Mouse (Mus musculus): Measurements from ENCODE around the gene Mcm7. TPM values are rescaled to one million over a fixed set of nuclear protein-coding genes. Genes with fewer than 3 reads are reported as not detected.

The Mcm7 gene
- total RNA-seq, 2 experiments from 2014 or later: 14.5 to 17.4 TPM

- peak; percentile 85 to 89 for DNase-seq
Observed at GRCm38 (mm10) chr5:138155443-138155976, 16.7 kb downstream of the Mcm7 start, which contains the start of gene Zfp113. Gene Zfp113, minus strand, starts transcription at chr5:138155744.

GRCm38 (mm10) chr5:138154390-138154789 is 17.8 kb downstream of the Mcm7 start:
- DNase-seq: no peak

GRCm38 (mm10) chr5:138138585-138138984 is 33.6 kb downstream of the Mcm7 start:
- DNase-seq: no peak

- no peak for DNase-seq
Observed at GRCm38 (mm10) chr5:138137935-138138549, 34.2 kb downstream of the Mcm7 start.

DNA sequence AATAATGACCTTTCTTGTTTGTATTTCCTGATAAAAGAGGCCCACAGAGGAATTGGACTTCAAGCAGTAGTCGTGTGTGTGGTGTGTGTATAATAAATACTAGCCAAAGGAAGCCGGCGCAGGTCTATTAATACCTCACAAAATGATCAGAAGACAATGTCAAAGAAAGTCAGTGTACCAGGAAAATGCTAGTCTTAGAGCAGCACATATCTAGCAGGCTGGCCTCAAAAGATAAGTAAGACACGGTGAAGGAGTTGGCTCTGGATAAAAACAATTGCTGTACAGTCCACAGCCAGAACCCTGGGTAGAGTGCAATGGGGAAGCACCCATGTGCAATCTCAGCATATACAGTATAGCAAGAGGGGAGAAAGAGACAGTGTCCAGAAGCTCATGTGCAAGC is 35.0 kb downstream of the Mcm7 start:
- DNase-seq: no peak

DNA sequence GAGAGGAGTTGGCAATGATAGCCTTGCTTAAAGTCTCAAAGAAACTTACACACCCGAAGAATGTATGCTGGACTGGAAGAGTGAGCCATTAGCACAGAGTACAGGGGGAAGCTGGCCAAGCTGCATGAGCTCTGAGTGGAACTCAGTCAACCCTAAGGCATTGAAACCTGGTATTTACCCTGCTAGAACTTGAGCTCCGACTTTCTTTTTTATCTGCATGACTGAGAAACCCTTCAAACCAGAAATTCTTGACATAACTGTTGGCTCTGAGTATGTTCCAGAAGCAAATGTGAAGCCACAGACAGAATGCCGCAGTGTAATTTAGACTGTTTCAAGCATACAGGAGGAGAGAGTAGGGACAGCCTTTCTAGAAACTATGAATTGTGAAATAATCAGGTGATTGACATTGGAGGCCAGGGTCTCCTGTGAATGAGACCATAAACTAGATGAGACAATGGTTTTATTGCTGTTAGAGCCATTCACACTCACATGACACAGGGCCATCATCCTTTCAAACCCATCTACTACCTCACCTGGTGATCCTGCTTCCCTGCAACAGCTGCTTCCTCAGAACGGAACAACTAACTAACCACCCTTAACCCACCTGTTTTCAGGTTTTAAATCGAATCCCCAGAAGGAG is 39.7 kb downstream of the Mcm7 start:
- no peak for DNase-seq

DNA sequence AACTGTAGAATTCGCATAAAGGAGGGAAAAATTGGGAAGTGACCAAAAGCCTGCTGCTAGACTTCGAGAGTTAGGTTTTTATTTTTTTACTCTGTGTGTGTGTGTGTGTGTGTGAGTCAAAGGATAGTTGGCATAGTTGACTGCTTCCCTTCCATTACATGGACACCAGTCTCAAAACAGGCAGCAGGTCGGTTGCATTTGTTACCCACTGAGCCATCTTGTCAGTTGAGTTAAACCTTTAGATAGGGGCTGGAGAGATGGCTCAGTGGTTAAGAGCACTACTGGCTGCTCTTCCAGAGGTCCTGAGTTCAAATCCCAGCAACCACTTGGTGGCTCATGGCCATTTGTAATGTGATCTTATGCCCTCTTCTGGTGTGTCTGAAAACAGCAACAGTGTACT is 54.2 kb downstream of the Mcm7 start:
- DNase-seq: no peak

DNA sequence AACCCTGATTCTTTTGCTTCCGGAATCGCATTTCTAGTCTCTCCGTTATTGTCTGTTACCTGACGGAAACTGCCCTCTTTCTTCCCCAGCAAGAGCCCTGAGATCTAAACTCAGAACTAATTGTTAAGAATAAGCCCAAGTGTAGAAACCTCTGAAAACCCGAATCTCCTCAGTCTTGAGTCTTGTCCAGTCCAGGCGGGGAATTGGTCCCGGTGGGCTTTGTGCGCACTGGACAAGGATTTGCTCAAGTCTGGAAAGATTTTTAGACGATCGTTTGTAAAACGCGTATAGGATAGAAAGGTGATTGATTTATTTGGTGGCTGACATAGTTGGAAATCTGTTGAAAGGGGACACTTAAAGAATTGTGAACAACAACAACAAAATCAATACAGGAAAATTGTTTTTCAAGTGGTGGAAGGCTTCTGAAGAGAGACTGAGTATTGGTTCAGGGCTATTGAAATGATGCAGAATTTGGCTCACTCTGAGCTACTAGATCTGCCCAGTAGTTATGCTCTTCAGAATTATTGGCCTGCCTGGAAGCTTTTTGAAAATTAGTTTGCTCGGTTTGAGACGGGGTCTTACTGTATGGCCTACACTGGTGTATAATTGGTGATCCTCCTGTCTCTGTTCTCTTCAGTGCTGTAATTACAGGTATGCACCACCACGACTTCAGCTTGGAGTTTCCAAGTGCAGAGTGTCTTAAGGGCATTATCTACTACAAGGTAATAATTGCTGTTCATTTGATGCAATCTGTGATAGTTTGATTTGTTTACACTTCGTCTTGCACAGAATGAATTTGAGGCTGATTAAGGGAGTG is 54.8 kb downstream of the Mcm7 start:
- no peak for DNase-seq

GRCm38 (mm10) chr5:138116255-138117198 is 55.7 kb downstream of the Mcm7 start, which contains the start of gene Zscan21:
Gene Zscan21, plus strand, starts transcription at chr5:138116903.
- DNase-seq: peak; percentile 88 to 92

Small RNA genes within 50 kb of the gene (microRNA-seq; reads per million reads assigned to microRNA genes)
- gene Mir106b: 379 to 490 reads per million in 2 experiments
- 62.4 to 84.8 reads per million in 2 experiments for gene Mir25
- gene Mir93: 1,508 to 2,429 reads per million in 2 experiments

Other genes with a start within 250 kb of the Mcm7 start
- gene Gjc3, start 209.3 kb downstream of the Mcm7 start, total RNA-seq (2021): 10 to 100 TPM; 26.5 to 31.6 TPM
- gene Azgp1, start 190.9 kb downstream of the Mcm7 start, total RNA-seq (2021): not detected
- gene Smok3a, start 151.2 kb downstream of the Mcm7 start, total RNA-seq (2021): not detected
- gene Smok3b, start 151.0 kb downstream of the Mcm7 start, total RNA-seq (2021): not detected
- not detected for gene Smok3c, start 119.2 kb downstream of the Mcm7 start, total RNA-seq (2021)
- gene Zkscan1, start 87.3 kb downstream of the Mcm7 start, total RNA-seq (2021): 10 to 100 TPM; 41.5 to 41.9 TPM
- gene Zscan21, start 55.5 kb downstream of the Mcm7 start, total RNA-seq (2021): 10 to 100 TPM; 14.5 to 15.2 TPM
- gene Zfp113, start 16.7 kb downstream of the Mcm7 start, total RNA-seq (2021): 10 to 100 TPM; 14.0 to 14.5 TPM
- 100 to 1,000 TPM; 136 to 139 TPM for gene Cops6, start 11.4 kb downstream of the Mcm7 start, total RNA-seq (2021)
- 10 to 100 TPM; 19.3 to 29.6 TPM for gene Ap4m1, start 420 bp downstream of the Mcm7 start, total RNA-seq (2021)
- 10 to 100 TPM; 37.9 to 44.4 TPM for gene Taf6, start 15.0 kb upstream of the Mcm7 start, total RNA-seq (2021)
- 10 to 100 TPM; 15.0 to 16.8 TPM for gene Cnpy4, start 15.1 kb upstream of the Mcm7 start, total RNA-seq (2021)
- 1 to 10 TPM; 8.2 to 8.6 TPM for gene Mblac1, start 21.9 kb upstream of the Mcm7 start, total RNA-seq (2021)
- under 1 TPM in 1 of 2 experiments, not detected in 1; 0.25 TPM for gene Nxpe5, start 53.5 kb upstream of the Mcm7 start, total RNA-seq (2021)
- gene Lamtor4, start 83.1 kb upstream of the Mcm7 start, total RNA-seq (2021): 10 to 100 TPM; 54.5 to 58.7 TPM
- 10 to 100 TPM; 70.0 to 73.7 TPM for gene BC037034, start 91.6 kb upstream of the Mcm7 start, total RNA-seq (2021)
- gene Gal3st4, start 100.4 kb upstream of the Mcm7 start, total RNA-seq (2021): 1 to 10 TPM; 3.2 to 3.7 TPM
- gene Gm43720, start 107.5 kb upstream of the Mcm7 start, total RNA-seq (2021): not detected
- gene Gpc2, start 107.6 kb upstream of the Mcm7 start, total RNA-seq (2021): 1 to 10 TPM; 2.1 to 3.1 TPM
- gene Stag3, start 107.8 kb upstream of the Mcm7 start, total RNA-seq (2021): 1 to 10 TPM in 1 of 2 experiments, under 1 TPM in 1; 0.77 to 1.3 TPM
- gene Pvrig, start 169.5 kb upstream of the Mcm7 start, total RNA-seq (2021): not detected

All from layer of hippocampus, postnatal 36 days (tissue).